Mouse (Mus musculus) layer of hippocampus, postnatal 25 days (tissue): ENCODE measurements around the gene Gstt3. TPM values are rescaled to one million over a fixed set of nuclear protein-coding genes. Genes with fewer than 3 reads are reported as not detected.

Experiments
- total RNA-seq, 2 experiments: library from RNA; stranded (reverse); gene quantifications; 2 replicates each; pipeline ENCODE4 v1.2.3; 2021

The Gstt3 gene
- total RNA-seq, 2 experiments from 2014 or later = 1.7 to 1.8 TPM

Other genes starting within 250 kb of the Gstt3 start
- 10 to 100 TPM in 1 of 2 experiments, 1 to 10 TPM in 1; 9.7 to 10.7 TPM for gene Lrrc75b, start 221.1 kb downstream of the Gstt3 start, total RNA-seq
- 1 to 10 TPM; 3.4 to 3.5 TPM for gene Ggt1, start 219.8 kb downstream of the Gstt3 start, total RNA-seq
- 1 to 10 TPM; 3.3 to 3.8 TPM for gene Ggt5, start 192.1 kb downstream of the Gstt3 start, total RNA-seq
- gene Susd2, start 137.4 kb downstream of the Gstt3 start, total RNA-seq = 1 to 10 TPM; 1.4 to 1.6 TPM
- gene Cabin1, start 17.1 kb downstream of the Gstt3 start, total RNA-seq = 10 to 100 TPM; 60.6 to 79.2 TPM
- gene Ddt, start 8.0 kb downstream of the Gstt3 start, total RNA-seq = 10 to 100 TPM; 40.4 to 44.5 TPM
- not detected for gene Gm20441, start 460 bp downstream of the Gstt3 start, total RNA-seq
- 1 to 10 TPM; 3.9 to 6.5 TPM for gene Gstt1, start 17.2 kb upstream of the Gstt3 start, total RNA-seq
- gene Gstt4, start 41.1 kb upstream of the Gstt3 start, total RNA-seq = not detected
- gene Gstt2, start 56.0 kb upstream of the Gstt3 start, total RNA-seq = 1 to 10 TPM; 2.2 to 4.5 TPM
- gene Mif, start 78.8 kb upstream of the Gstt3 start, total RNA-seq = 100 to 1,000 TPM; 420 to 504 TPM
- 1 to 10 TPM; 3.8 to 4.7 TPM for gene Derl3, start 112.0 kb upstream of the Gstt3 start, total RNA-seq
- 10 to 100 TPM; 86.4 to 88.8 TPM for gene Smarcb1, start 140.2 kb upstream of the Gstt3 start, total RNA-seq
- 100 to 1,000 TPM; 323 to 356 TPM for gene Chchd10, start 151.7 kb upstream of the Gstt3 start, total RNA-seq
- 1 to 10 TPM; 1.4 to 2.1 TPM for gene Mmp11, start 155.1 kb upstream of the Gstt3 start, total RNA-seq
- 1 to 10 TPM in 1 of 2 experiments, under 1 TPM in 1; 0.64 to 1.1 TPM for gene Gm867, start 159.3 kb upstream of the Gstt3 start, total RNA-seq
- gene Vpreb3, start 161.6 kb upstream of the Gstt3 start, total RNA-seq = not detected
- under 1 TPM; 0.21 to 0.66 TPM for gene Gm5134, start 173.1 kb upstream of the Gstt3 start, total RNA-seq